Mouse (Mus musculus) erythroblast, embryonic 14.5 days (primary cell): ENCODE data around the gene Dock10.

ENCODE experiments used
- GATA1 ChIP-seq: IDR thresholded peaks from 2 replicates; pipeline ENCODE4 v1.6.1; 2012; ENCODE audit warnings: low read length, inconsistent platforms, mixed read lengths
- TAL1 ChIP-seq: IDR thresholded peaks from 3 replicates; pipeline ENCODE4 v1.6.1; 2012; ENCODE audit warnings: low read length, inconsistent platforms, mixed read lengths

GRCm38 (mm10) chr1:80654177-80654576, 104.2 kb downstream of the Dock10 start:
- TF ChIP-seq GATA1 = no peak
- no peak for TF ChIP-seq TAL1
